Mouse (Mus musculus): ENCODE data around the gene Ldlrad3. TPM values are rescaled to one million over a fixed set of nuclear protein-coding genes. Genes with fewer than 3 reads are reported as not detected.

Ldlrad3 gene
- total and polyA plus RNA-seq, 3 experiments = 3.5 to 6.1 TPM; not detected in 1

- no peak for DNase-seq (ENCODE audit: low read depth, low spot score)
- Histone ChIP-seq H3K4me3 (ENCODE audit: control insufficient read depth in 1 of 2, insufficient read depth in 1 of 2, low read depth in 2 of 2, low read length in 2 of 2) (no peak overlapping the region), H3K27ac (ENCODE audit: control insufficient read depth, low read depth, low read length) (no peak overlapping the region), H3K4me1 (ENCODE audit: control insufficient read depth in 1 of 2, insufficient read depth in 2 of 2, low read length in 2 of 2) (no peaks in the 10 kb centered on the region), H3K27me3 (ENCODE audit: control insufficient read depth in 1 of 2, insufficient read depth in 2 of 2, low read length in 2 of 2) (no peaks in the 10 kb centered on the region), H3K9me3 (replicated peaks; ENCODE audit: insufficient read depth, low read length) (no peaks in the 10 kb centered on the region), H3K79me2 (ENCODE audit: control insufficient read depth, insufficient read depth, low read length, poor library complexity) (no peaks in the 10 kb centered on the region), H3K36me3 (ENCODE audit: control insufficient read depth in 1 of 2, insufficient read depth in 2 of 2, low read length in 2 of 2) (no peaks in the 10 kb centered on the region), H3K9ac (ENCODE audit: control insufficient read depth, low read depth, low read length, poor library complexity, severe bottlenecking) (no peak overlapping the region)
- TF ChIP-seq MAX (IDR thresholded peaks at IDR 0.05; ENCODE audit: low read length) = no peak
- no peak for TF ChIP-seq POLR2A (IDR thresholded peaks at IDR 0.05; ENCODE audit: control insufficient read depth in 1 of 2, insufficient read depth in 1 of 2, low read depth in 1 of 2, low read length in 2 of 2, poor library complexity in 1 of 2)
These were observed 207.4 kb downstream of the Ldlrad3 start for GRCm38 (mm10) chr2:101978534-101979525.

GRCm38 (mm10) chr2:101976399-101977064, 209.7 kb downstream of the Ldlrad3 start:
- Histone ChIP-seq H3K9ac (ENCODE audit: control insufficient read depth, low read depth, low read length, poor library complexity, severe bottlenecking) (no peak overlapping the region), H3K27ac (ENCODE audit: control insufficient read depth, low read depth, low read length) (no peak overlapping the region), H3K4me1 (ENCODE audit: control insufficient read depth in 1 of 2, insufficient read depth in 2 of 2, low read length in 2 of 2) (no peaks in the 10 kb centered on the region), H3K36me3 (ENCODE audit: control insufficient read depth in 1 of 2, insufficient read depth in 2 of 2, low read length in 2 of 2) (no peaks in the 10 kb centered on the region), H3K79me2 (ENCODE audit: control insufficient read depth, insufficient read depth, low read length, poor library complexity) (no peaks in the 10 kb centered on the region), H3K9me3 (replicated peaks; ENCODE audit: insufficient read depth, low read length) (no peaks in the 10 kb centered on the region), H3K27me3 (ENCODE audit: control insufficient read depth in 1 of 2, insufficient read depth in 2 of 2, low read length in 2 of 2) (no peaks in the 10 kb centered on the region), H3K4me3 (ENCODE audit: control insufficient read depth in 1 of 2, insufficient read depth in 1 of 2, low read depth in 2 of 2, low read length in 2 of 2) (no peak overlapping the region)
- no peak for TF ChIP-seq POLR2AphosphoS5 (IDR thresholded peaks at IDR 0.05; ENCODE audit: borderline replicate concordance, low read depth, low read length)
- no peak for TF ChIP-seq CTCF (IDR thresholded peaks at IDR 0.05 in 2 of 3, conservative IDR thresholded peaks at IDR 0.05 in 1 of 3; ENCODE audit: control insufficient read depth in 1 of 3, insufficient read depth in 1 of 3, low read depth in 2 of 3, low read length in 3 of 3, poor library complexity in 1 of 3, severe bottlenecking in 1 of 3)
- TF ChIP-seq SMC3 (IDR thresholded peaks at IDR 0.05; ENCODE audit: low read depth, low read length) = no peak
- TF ChIP-seq MYC (IDR thresholded peaks at IDR 0.05; ENCODE audit: low read depth, low read length) = no peak
- DNase-seq (ENCODE audit: low read depth, low spot score) = no peak

GRCm38 (mm10) chr2:101973810-101974209, 212.4 kb downstream of the Ldlrad3 start:
- Histone ChIP-seq H3K36me3 (ENCODE audit: control insufficient read depth in 1 of 2, insufficient read depth in 2 of 2, low read length in 2 of 2) (no peaks in the 10 kb centered on the region), H3K9me3 (replicated peaks; ENCODE audit: insufficient read depth, low read length) (no peaks in the 10 kb centered on the region)
- no peak for TF ChIP-seq ZNF384 (IDR thresholded peaks at IDR 0.05; ENCODE audit: low read depth, low read length)
- no peak for TF ChIP-seq CTCF (IDR thresholded peaks at IDR 0.05 in 2 of 3, conservative IDR thresholded peaks at IDR 0.05 in 1 of 3; ENCODE audit: control insufficient read depth in 1 of 3, insufficient read depth in 1 of 3, low read depth in 2 of 3, low read length in 3 of 3, poor library complexity in 1 of 3, severe bottlenecking in 1 of 3)
- no peak for TF ChIP-seq GABPA (IDR thresholded peaks at IDR 0.05; ENCODE audit: low read depth, low read length)
- TF ChIP-seq POLR2AphosphoS5 (IDR thresholded peaks at IDR 0.05; ENCODE audit: borderline replicate concordance, low read depth, low read length) = no peak
- TF ChIP-seq MAX (IDR thresholded peaks at IDR 0.05; ENCODE audit: low read length) = no peak
- no peak for TF ChIP-seq NRF1 (IDR thresholded peaks at IDR 0.05; ENCODE audit: insufficient read depth, low read depth, low read length, poor library complexity, severe bottlenecking)
- no peak for TF ChIP-seq TAL1 (IDR thresholded peaks at IDR 0.05; ENCODE audit: low read length)
- no peak for TF ChIP-seq MEF2A (IDR thresholded peaks at IDR 0.05; ENCODE audit: extremely low read depth, insufficient replicate concordance, low read depth, low read length, poor library complexity, severe bottlenecking)
- TF ChIP-seq BHLHE40 (IDR thresholded peaks at IDR 0.05; ENCODE audit: borderline replicate concordance, low read depth, low read length) = no peak
- no peak for TF ChIP-seq RAD21 (IDR thresholded peaks at IDR 0.05; ENCODE audit: low read depth, low read length)
- no peak for TF ChIP-seq NELFE (IDR thresholded peaks at IDR 0.05; ENCODE audit: low read depth, low read length)
- TF ChIP-seq MYC (IDR thresholded peaks at IDR 0.05; ENCODE audit: low read depth, low read length) = no peak
- TF ChIP-seq ELF1 (IDR thresholded peaks at IDR 0.05; ENCODE audit: low read depth, low read length) = no peak
- no peak for TF ChIP-seq UBTF (IDR thresholded peaks at IDR 0.05; ENCODE audit: borderline replicate concordance, insufficient read depth, low read depth, low read length)
- no peak for TF ChIP-seq ETS1 (IDR thresholded peaks at IDR 0.05; ENCODE audit: low read depth, low read length)
- TF ChIP-seq POLR2A (IDR thresholded peaks at IDR 0.05; ENCODE audit: control insufficient read depth in 1 of 2, insufficient read depth in 1 of 2, low read depth in 1 of 2, low read length in 2 of 2, poor library complexity in 1 of 2) = no peak
- no peak for TF ChIP-seq ZC3H11A (IDR thresholded peaks at IDR 0.05; ENCODE audit: low read depth, low read length)
- no peak for TF ChIP-seq TBP (IDR thresholded peaks at IDR 0.05; ENCODE audit: low read depth, low read length)
- no peak for TF ChIP-seq POLR2AphosphoS2 (IDR thresholded peaks at IDR 0.05; ENCODE audit: low read length)

More at GRCm38 (mm10) chr2:101973810-101974209, 212.4 kb downstream of the Ldlrad3 start:
- Histone ChIP-seq H3K9ac (ENCODE audit: control insufficient read depth, low read depth, low read length, poor library complexity, severe bottlenecking) (no peak overlapping the region), H3K27ac (ENCODE audit: control insufficient read depth, low read depth, low read length) (no peak overlapping the region), H3K4me3 (ENCODE audit: control insufficient read depth in 1 of 2, insufficient read depth in 1 of 2, low read depth in 2 of 2, low read length in 2 of 2) (no peak overlapping the region), H3K4me1 (ENCODE audit: control insufficient read depth in 1 of 2, insufficient read depth in 2 of 2, low read length in 2 of 2) (no peaks in the 10 kb centered on the region), H3K27me3 (ENCODE audit: control insufficient read depth in 1 of 2, insufficient read depth in 2 of 2, low read length in 2 of 2) (no peaks in the 10 kb centered on the region), H3K79me2 (ENCODE audit: control insufficient read depth, insufficient read depth, low read length, poor library complexity) (no peaks in the 10 kb centered on the region)
- no peak for DNase-seq (ENCODE audit: low read depth, low spot score)
